Mouse (Mus musculus) thymus, adult 2 months (tissue): ENCODE results near the gene Zc3h10. TPM values are rescaled to one million over a fixed set of nuclear protein-coding genes. Genes with fewer than 3 reads are reported as not detected.

Experiments
- DNase-seq: peaks from one replicate; pipeline ENCODE4 v3.0.0; 2021
- H3K27ac ChIP-seq: fragments of 200-500 bp; 2 replicates; pipeline ENCODE4 v1.5.1; 2012; ENCODE audit warnings: low read length, control low read depth; ENCODE audit not compliant: control insufficient read depth, insufficient read depth
- H3K27me3 ChIP-seq: fragments of 200-500 bp; 2 replicates; pipeline ENCODE4 v1.6.1; 2012; ENCODE audit warnings: mild to moderate bottlenecking, low read length, moderate library complexity, mixed read lengths; ENCODE audit not compliant: control insufficient read depth, insufficient read depth
- H3K36me3 ChIP-seq: fragments of 200-500 bp; 2 replicates; pipeline ENCODE4 v1.6.1; 2012; ENCODE audit warnings: mild to moderate bottlenecking, low read length, moderate library complexity; ENCODE audit not compliant: control insufficient read depth, insufficient read depth
- H3K4me1 ChIP-seq: fragments of 200-500 bp; replicated peaks from 2 replicates; pipeline ENCODE4 v1.6.1; 2012; ENCODE audit warnings: low read length; ENCODE audit not compliant: control insufficient read depth, insufficient read depth
- H3K4me3 ChIP-seq: fragments of 200-500 bp; 2 replicates; pipeline ENCODE4 v1.5.1; 2012; ENCODE audit warnings: mild to moderate bottlenecking, low read length, control low read depth, moderate library complexity; ENCODE audit not compliant: control insufficient read depth, insufficient read depth
- CTCF ChIP-seq: fragments of 200-500 bp; IDR thresholded peaks from 2 replicates; pipeline ENCODE4 v1.5.1; 2012; ENCODE audit warnings: mild to moderate bottlenecking, control low read depth, low read length, moderate library complexity, borderline replicate concordance; ENCODE audit not compliant: control insufficient read depth, poor library complexity, insufficient read depth; ENCODE audit errors: extremely low read depth
- POLR2A ChIP-seq: fragments of 200-500 bp; IDR thresholded peaks from 2 replicates; pipeline ENCODE4 v1.6.1; 2012; ENCODE audit warnings: mild to moderate bottlenecking, low read length, control low read depth, moderate library complexity; ENCODE audit not compliant: control insufficient read depth, poor library complexity, insufficient read depth; ENCODE audit errors: extremely low read depth
- WGBS: fragments of 180-500 bp; shearing (Covaris S2); methylation state at CpG from one replicate; pipeline ENCODE4 v1.1.7; 2018; 5-methylcytosine and 5-hydroxymethylcytosine counted together
- polyA plus RNA-seq: library from polyadenylated mRNA; depleted of rRNA; stranded (reverse); fragments of >200 nt; gene quantifications from 2 replicates; pipeline ENCODE4 v1.2.3, GENCODE M21; 2012

Gene Zc3h10
- polyA plus RNA-seq, 1 experiment, result 25.6 TPM

DNA sequence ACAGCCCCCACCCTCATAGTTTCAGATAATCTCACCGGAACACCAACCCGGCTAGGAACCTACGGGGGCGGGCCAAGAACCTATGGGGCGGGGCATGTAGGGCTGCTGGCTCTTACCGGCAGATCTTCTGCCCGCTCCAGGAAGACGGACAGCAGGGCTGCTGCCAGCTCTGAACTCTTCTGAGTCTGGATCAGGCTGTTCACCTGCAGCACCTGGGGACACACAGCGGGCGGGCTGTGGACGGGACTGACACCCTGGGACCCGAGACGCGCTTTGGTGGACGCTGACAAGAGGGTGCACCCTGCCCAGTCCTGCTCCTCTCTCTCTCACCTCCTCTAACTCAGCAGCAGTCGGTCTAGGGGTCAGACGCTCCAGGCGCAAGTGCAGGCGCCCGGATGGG lies 31.5 kb downstream of the Zc3h10 start:
- 96% methylated on average over 20 of the region's 20 CpGs for WGBS

DNA sequence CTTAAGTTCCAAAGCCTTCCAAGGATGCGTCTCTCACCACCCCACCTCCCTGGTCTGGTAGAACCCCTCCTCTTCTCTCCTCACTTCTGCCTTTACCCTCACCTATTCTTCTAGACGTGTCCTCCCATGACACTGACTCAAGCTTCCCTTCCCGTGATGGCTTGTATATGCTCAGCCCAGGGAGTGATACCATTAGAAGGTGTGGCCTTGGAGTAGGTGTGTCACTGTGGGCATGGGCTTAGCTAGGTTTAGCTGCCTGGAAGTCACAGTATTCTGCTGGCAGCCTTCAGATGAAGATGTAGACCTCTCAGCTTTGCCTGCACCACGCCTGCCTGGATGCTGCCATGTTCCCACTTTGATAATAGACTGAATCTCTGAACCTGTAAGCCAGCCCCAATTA lies 32.5 kb downstream of the Zc3h10 start:
- WGBS, result 92% methylated on average over 4 of the region's 4 CpGs
- Histone ChIP-seq H3K27me3 (no peaks in the 10 kb centered on the region), H3K4me1 (no peaks in the 10 kb centered on the region), H3K36me3 (peaks cover 50% of the 10 kb centered on the region), H3K4me3 (no peak overlapping the region), H3K27ac (no peak overlapping the region)
- TF ChIP-seq CTCF (no peak), POLR2A (no peak)
- no peak for DNase-seq

More for the DNA sequence above, 31.5 kb downstream of the Zc3h10 start:
- H3K4me1 ChIP-seq, result no peaks in the 10 kb centered on the region
- H3K36me3 ChIP-seq, result peaks cover 53% of the 10 kb centered on the region
- TF ChIP-seq POLR2A (no peak), CTCF (no peak)
- no peak for DNase-seq
- H3K4me3 ChIP-seq, result no peak overlapping the region
- H3K27ac ChIP-seq, result no peak overlapping the region
- no peaks in the 10 kb centered on the region for H3K27me3 ChIP-seq

DNA sequence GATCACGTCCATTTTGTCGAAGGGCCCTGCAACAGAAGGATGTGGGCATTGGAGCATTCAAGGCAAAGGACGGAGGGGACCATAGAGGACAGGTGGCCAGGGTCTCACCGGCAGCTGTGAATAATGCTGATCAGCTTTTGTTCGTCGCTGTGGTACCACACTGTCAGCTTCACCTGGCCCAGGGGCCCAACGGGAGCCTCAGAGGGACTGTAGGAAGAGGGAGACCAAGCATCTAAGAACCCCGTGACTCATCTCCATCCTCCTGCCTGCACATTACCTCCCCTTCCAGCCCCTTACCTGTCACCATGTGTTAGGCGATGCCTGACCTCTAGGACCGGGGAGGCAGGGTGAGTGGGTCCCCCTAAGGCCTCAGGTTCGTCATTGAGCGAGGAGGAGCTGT lies 35.8 kb downstream of the Zc3h10 start:
- Histone ChIP-seq H3K27me3 (no peaks in the 10 kb centered on the region), H3K36me3 (peaks cover 42% of the 10 kb centered on the region), H3K4me1 (no peaks in the 10 kb centered on the region), H3K4me3 (no peak overlapping the region), H3K27ac (no peak overlapping the region)
- 96% methylated on average over 12 of the region's 12 CpGs for WGBS
- TF ChIP-seq CTCF (no peak), POLR2A (no peak)
- DNase-seq, result no peak

DNA sequence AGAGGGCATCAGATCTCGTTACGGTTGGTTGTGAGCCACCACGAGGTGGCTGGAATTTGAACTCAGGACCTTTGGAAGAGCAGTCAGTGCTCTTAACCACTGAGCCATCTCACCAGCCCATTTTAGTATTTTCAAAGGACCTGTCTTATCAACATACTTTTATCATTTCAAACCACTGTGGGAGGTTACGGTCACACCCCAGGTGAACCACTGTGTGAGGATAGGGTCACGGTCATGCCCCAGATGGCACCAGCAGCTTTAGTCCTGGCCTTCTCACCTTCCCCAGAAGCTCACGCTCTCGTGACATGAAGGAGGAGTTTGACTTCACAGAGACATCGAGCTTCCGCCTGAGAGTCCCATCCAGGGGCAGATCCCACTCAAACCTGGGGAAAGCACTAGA lies 36.4 kb downstream of the Zc3h10 start:
- TF ChIP-seq POLR2A (no peak), CTCF (no peak)

GRCm38 (mm10) chr10:128510301-128510700 lies 37.3 kb downstream of the Zc3h10 start:
- H3K27ac ChIP-seq, result no peak overlapping the region
- H3K4me1 ChIP-seq, result no peaks in the 10 kb centered on the region
- no peaks in the 10 kb centered on the region for H3K27me3 ChIP-seq
- H3K36me3 ChIP-seq, result peaks cover 27% of the 10 kb centered on the region
- 96% methylated on average over 11 of the region's 11 CpGs for WGBS
- TF ChIP-seq CTCF (no peak), POLR2A (no peak)
- no peak for DNase-seq
- H3K4me3 ChIP-seq, result no peak overlapping the region

More for the DNA sequence above, 36.4 kb downstream of the Zc3h10 start:
- H3K36me3 ChIP-seq, result peaks cover 36% of the 10 kb centered on the region
- 96% methylated on average over 9 of the region's 9 CpGs for WGBS
- DNase-seq, result no peak
- H3K27ac ChIP-seq, result no peak overlapping the region
- no peak overlapping the region for H3K4me3 ChIP-seq
- no peaks in the 10 kb centered on the region for H3K4me1 ChIP-seq
- H3K27me3 ChIP-seq, result no peaks in the 10 kb centered on the region

DNA sequence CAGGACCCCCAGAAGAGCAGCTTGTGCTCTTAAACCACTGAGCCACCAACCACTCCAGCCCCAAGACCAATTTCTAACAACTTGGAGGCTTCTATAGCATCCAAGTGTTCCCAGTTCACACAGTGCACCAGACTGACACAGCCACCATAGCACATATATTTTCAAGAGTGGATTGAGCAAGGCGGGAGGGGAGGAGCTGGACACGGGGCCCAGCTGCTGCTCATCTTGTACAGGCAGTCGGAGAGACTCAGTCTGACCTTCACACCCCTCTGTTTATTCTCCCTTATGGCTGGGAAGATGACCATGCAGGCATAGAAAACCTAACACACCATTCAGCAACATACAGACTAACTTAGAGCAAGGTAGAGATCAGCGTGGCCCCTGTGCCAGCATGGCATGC lies 37.7 kb downstream of the Zc3h10 start:
- H3K4me1 ChIP-seq, result no peaks in the 10 kb centered on the region
- peaks cover 22% of the 10 kb centered on the region for H3K36me3 ChIP-seq
- H3K27ac ChIP-seq, result no peak overlapping the region
- WGBS, result 95% methylated on average over 4 of the region's 4 CpGs
- no peaks in the 10 kb centered on the region for H3K27me3 ChIP-seq
- TF ChIP-seq POLR2A (no peak), CTCF (no peak)
- H3K4me3 ChIP-seq, result no peak overlapping the region
- no peak for DNase-seq

DNA sequence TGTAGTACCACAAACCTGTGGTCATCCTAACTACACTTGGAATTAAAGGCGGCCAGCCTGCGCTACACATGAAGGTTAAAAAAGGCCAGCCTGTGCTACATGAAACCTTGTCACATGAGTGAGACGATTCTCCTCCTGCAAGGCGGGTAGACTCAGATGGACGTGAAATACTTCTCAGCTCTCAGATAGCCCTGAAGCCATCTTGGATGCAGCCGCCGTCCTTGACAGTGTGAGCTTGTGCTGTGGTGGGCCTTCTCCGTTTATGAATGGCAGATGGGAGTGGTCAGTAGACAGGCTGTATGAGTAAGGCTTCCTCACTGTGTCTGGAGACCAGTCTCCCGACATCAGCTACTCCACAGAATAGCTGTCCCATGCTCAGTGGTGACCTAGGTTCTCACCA lies 38.4 kb downstream of the Zc3h10 start:
- TF ChIP-seq CTCF (no peak), POLR2A (no peak)
- no peak overlapping the region for H3K4me3 ChIP-seq
- no peaks in the 10 kb centered on the region for H3K27me3 ChIP-seq
- DNase-seq, result no peak
- no peak overlapping the region for H3K27ac ChIP-seq
- H3K36me3 ChIP-seq, result peaks cover 19% of the 10 kb centered on the region
- peaks cover 6% of the 10 kb centered on the region for H3K4me1 ChIP-seq
- 95% methylated on average over 9 of the region's 9 CpGs for WGBS
